Mouse (Mus musculus) small intestine, adult 2 months (tissue): ENCODE measurements at regions not wholly inside any gene's neighbourhood (a gene's known extent, or its start where the extent isn't known, plus 50 kb on each side); places are given as distances from the start of the nearest gene placed in this dataset.

Experiments
- H3K27ac ChIP-seq: fragments of 200-500 bp; 2 replicates; pipeline ENCODE4 v1.5.1; 2012; ENCODE audit warnings: low read depth, low read length, control low read depth, inconsistent platforms; ENCODE audit not compliant: insufficient read depth
- H3K27me3 ChIP-seq: fragments of 200-500 bp; 2 replicates; pipeline ENCODE4 v1.6.1; 2012; ENCODE audit warnings: mild to moderate bottlenecking, moderate library complexity, low read length, inconsistent platforms; ENCODE audit not compliant: control insufficient read depth, insufficient read depth
- H3K36me3 ChIP-seq: fragments of 200-500 bp; 2 replicates; pipeline ENCODE4 v1.6.1; 2012; ENCODE audit warnings: mild to moderate bottlenecking, low read length, control low read depth, inconsistent platforms; ENCODE audit not compliant: control insufficient read depth, insufficient read depth
- H3K4me1 ChIP-seq: fragments of 200-500 bp; 2 replicates; pipeline ENCODE4 v1.6.1; 2012; ENCODE audit warnings: low read length, inconsistent platforms, mixed read lengths; ENCODE audit not compliant: control insufficient read depth, insufficient read depth, insufficient read length
- H3K4me3 ChIP-seq: fragments of 200-500 bp; 2 replicates; pipeline ENCODE4 v1.5.1; 2012; ENCODE audit warnings: low read depth, mild to moderate bottlenecking, control low read depth, inconsistent platforms, low read length, moderate library complexity
- CTCF ChIP-seq: fragments of 200-500 bp; IDR thresholded peaks from 2 replicates; pipeline ENCODE4 v1.5.1; 2012; ENCODE audit warnings: low read depth, mild to moderate bottlenecking, control low read depth, inconsistent platforms, low read length, moderate library complexity, mixed read lengths; ENCODE audit not compliant: insufficient replicate concordance, insufficient read length; ENCODE audit errors: extremely low read depth
- POLR2A ChIP-seq: fragments of 200-500 bp; IDR thresholded peaks from 2 replicates; pipeline ENCODE4 v1.6.1; 2012; ENCODE audit warnings: low read depth, mild to moderate bottlenecking, control low read depth, inconsistent platforms, low read length, moderate library complexity
- WGBS: fragments of 180-500 bp; shearing (Covaris S2); methylation state at CpG from one replicate; pipeline ENCODE4 v1.1.7; 2018; 5-methylcytosine and 5-hydroxymethylcytosine counted together

DNA sequence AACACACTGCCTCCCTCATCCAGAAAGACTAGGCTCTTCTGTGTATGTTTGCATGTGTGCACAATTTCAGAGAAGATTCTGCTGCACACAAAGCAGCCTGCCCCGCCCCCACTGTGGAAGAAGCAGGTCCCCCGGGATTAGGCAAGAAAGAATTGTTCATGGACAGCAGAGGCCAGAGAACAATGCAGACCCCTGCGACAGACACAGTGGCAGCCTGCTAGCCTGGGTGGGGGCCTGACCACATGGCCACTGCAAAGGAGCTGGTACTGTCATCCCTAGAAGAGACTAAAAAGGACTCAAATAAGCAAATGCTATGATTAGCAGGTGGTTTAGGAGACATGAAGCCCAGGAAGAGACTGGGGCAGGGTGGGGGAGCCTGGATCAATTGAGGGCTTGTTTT lies 329.7 kb upstream of the Onecut1 start:
- no peaks in the 10 kb centered on the region for H3K27me3 ChIP-seq
- no peak for TF ChIP-seq POLR2A
- no peak for TF ChIP-seq CTCF
- no peaks in the 10 kb centered on the region for H3K36me3 ChIP-seq
- 41% methylated on average over 3 of the region's 3 CpGs for WGBS
- H3K27ac ChIP-seq, result no peak overlapping the region
- no peaks in the 10 kb centered on the region for H3K4me1 ChIP-seq
- no peak overlapping the region for H3K4me3 ChIP-seq

DNA sequence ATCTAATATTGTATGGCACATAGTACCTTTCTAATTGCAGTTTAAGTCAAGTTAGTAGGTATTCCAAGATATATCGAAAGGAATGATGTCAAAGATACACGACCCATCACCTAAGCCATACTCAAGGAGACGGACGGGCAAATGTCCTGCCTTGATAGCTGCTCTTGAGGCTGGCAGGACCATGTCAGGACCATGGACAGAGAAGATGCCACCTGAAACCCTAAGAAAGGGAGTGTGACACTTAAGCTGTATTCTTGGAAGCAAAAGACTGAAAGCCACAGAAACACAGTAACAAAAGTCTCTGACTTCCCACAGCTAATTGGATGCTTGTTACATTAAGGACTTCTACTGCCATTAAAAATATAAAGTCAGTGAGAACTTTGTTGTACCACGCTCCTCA lies 326.7 kb upstream of the Onecut1 start:
- H3K4me3 ChIP-seq, result no peak overlapping the region
- no peaks in the 10 kb centered on the region for H3K27me3 ChIP-seq
- TF ChIP-seq POLR2A (no peak), CTCF (no peak)
- WGBS, result 64% methylated on average over 5 of the region's 5 CpGs
- H3K36me3 ChIP-seq, result no peaks in the 10 kb centered on the region
- no peak overlapping the region for H3K27ac ChIP-seq
- H3K4me1 ChIP-seq, result no peaks in the 10 kb centered on the region

GRCm38 (mm10) chr9:74556116-74556515 lies 305.6 kb upstream of the Onecut1 start:
- WGBS, result 66% methylated on average over 5 of the region's 5 CpGs
- TF ChIP-seq CTCF (no peak), POLR2A (no peak)
- H3K4me1 ChIP-seq, result no peaks in the 10 kb centered on the region
- H3K27ac ChIP-seq, result no peak overlapping the region
- H3K4me3 ChIP-seq, result no peak overlapping the region
- H3K36me3 ChIP-seq, result no peaks in the 10 kb centered on the region
- H3K27me3 ChIP-seq, result no peaks in the 10 kb centered on the region

DNA sequence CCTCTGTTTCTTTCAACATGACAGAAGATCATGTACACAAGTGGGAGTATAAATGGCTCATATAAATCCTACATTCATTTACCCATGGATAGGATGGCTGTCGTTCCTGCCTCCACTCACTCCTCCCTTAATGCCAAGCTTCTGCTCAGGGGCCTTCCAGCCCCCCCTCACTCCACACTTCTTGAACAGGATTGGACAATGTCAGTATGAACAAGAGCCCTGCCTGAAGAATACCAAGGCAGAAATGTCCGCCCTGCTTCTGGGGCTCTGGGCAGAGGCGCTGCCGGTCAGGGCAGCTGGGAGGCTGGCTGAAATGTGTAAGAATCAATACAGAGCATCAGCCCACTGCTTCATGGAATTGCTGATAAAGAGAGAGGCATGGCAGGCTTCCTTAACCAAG lies 269.0 kb upstream of the Onecut1 start:
- no peak overlapping the region for H3K4me3 ChIP-seq
- no peaks in the 10 kb centered on the region for H3K36me3 ChIP-seq
- no peak overlapping the region for H3K27ac ChIP-seq
- WGBS, result 48% methylated on average over 4 of the region's 4 CpGs
- H3K4me1 ChIP-seq, result no peaks in the 10 kb centered on the region
- no peaks in the 10 kb centered on the region for H3K27me3 ChIP-seq
- no peak for TF ChIP-seq POLR2A

- Histone ChIP-seq H3K4me1 (no peaks in the 10 kb centered on the region), H3K27me3 (no peaks in the 10 kb centered on the region), H3K27ac (no peak overlapping the region), H3K4me3 (no peak overlapping the region), H3K36me3 (no peaks in the 10 kb centered on the region)
- WGBS, result 87% methylated on average over 4 of the region's 4 CpGs
- no peak for TF ChIP-seq POLR2A
- TF ChIP-seq CTCF, result no peak
These were observed 267.8 kb upstream of the Onecut1 start for GRCm38 (mm10) chr9:74593970-74594369.

GRCm38 (mm10) chr9:74604415-74604814 lies 257.3 kb upstream of the Onecut1 start:
- H3K27ac ChIP-seq, result no peak overlapping the region
- TF ChIP-seq CTCF (no peak), POLR2A (no peak)
- H3K4me3 ChIP-seq, result no peak overlapping the region
- H3K27me3 ChIP-seq, result no peaks in the 10 kb centered on the region
- 96% methylated on average over 1 of the region's 1 CpGs for whole genome bisulfite sequencing
- no peaks in the 10 kb centered on the region for H3K36me3 ChIP-seq
- H3K4me1 ChIP-seq, result no peaks in the 10 kb centered on the region

- H3K27ac ChIP-seq, result no peak overlapping the region
- H3K4me1 ChIP-seq, result no peaks in the 10 kb centered on the region
- no peak overlapping the region for H3K4me3 ChIP-seq
- no peaks in the 10 kb centered on the region for H3K27me3 ChIP-seq
- TF ChIP-seq POLR2A (no peak), CTCF (no peak)
- no peaks in the 10 kb centered on the region for H3K36me3 ChIP-seq
These were observed 239.8 kb upstream of the Onecut1 start for GRCm38 (mm10) chr9:74621957-74622356.

GRCm38 (mm10) chr9:74645394-74645793 lies 216.3 kb upstream of the Onecut1 start:
- H3K36me3 ChIP-seq, result no peaks in the 10 kb centered on the region
- no peak for TF ChIP-seq CTCF
- TF ChIP-seq POLR2A, result no peak
- H3K27me3 ChIP-seq, result no peaks in the 10 kb centered on the region
- 55% methylated on average over 2 of the region's 2 CpGs for WGBS
- H3K27ac ChIP-seq, result no peak overlapping the region
- H3K4me3 ChIP-seq, result no peak overlapping the region
- no peaks in the 10 kb centered on the region for H3K4me1 ChIP-seq
